Mouse (Mus musculus) 3134 (cell line): ENCODE results near the gene Kcnj11.

Source experiments
- DNase-seq: peaks from one replicate; pipeline ENCODE4 v3.0.0-alpha.2; 2011; ENCODE audit warnings: low spot score; ENCODE audit not compliant: insufficient read length; ENCODE audit errors: extremely low read depth

Gene Kcnj11

GRCm38 (mm10) chr7:46052161-46052821 lies 48.3 kb downstream of the Kcnj11 start:
- no peak for DNase-seq

DNA sequence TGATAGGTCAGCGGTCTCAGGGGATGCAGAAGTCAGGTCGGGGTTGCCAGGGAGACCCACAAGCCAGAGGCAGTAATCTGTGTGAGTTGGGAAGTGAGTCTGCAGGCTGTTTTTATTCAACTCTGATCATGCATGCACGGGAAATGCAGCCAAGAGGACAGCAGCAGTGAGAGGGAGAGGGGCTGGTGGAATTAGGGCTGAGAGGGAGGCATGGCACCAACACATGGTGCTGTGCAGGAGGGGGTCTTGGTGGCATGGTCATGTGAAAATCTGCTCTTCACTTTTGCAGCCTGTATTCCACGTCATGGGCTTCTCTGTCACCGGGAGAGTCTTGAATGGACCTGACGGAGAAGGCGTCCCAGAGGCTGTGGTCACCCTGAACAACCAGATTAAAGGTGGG lies 50.6 kb downstream of the Kcnj11 start:
- DNase-seq, result no peak

DNA sequence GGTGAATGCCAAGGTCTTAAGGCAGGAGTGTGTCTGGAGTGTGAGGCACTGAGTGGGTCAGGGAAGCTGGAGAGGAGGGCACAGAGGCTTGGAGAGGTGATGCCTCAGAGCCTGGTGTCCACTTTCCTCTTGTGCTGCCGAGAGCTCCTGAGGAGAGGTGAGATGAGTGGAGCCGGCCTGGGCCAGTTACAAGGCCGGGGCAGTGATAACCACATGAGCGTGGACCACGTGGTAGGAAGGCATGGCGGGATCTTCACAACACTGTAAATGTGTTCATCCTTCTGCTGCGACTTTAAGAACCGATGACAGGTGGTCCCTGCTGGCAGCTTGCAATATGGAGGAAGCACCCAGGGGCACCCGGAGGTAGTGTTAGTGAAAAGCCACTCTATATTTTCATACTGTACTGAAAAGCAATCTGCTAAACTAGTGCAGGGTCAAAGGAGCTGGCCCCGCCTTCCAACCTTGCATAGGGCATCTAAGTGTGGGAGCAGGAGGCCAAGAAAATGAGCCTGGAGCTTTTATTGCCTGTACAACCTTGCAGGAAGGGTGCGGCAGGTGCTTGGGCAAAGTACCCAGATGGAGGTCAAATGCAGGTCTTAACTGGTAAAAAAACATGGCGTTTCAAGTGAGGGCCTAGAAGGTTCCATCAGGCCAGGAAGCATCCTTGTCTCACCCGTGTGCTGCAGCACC lies 52.5 kb downstream of the Kcnj11 start:
- no peak for DNase-seq

- no peak for DNase-seq
Measured at GRCm38 (mm10) chr7:46045882-46046281, 54.7 kb downstream of the Kcnj11 start.

- DNase-seq, result no peak
Measured at GRCm38 (mm10) chr7:46044106-46044505, 56.5 kb downstream of the Kcnj11 start.
